Mouse (Mus musculus) lung, embryonic 14.5 days (tissue): ENCODE data around the gene Cypt2. TPM values are rescaled to one million over a fixed set of nuclear protein-coding genes. Genes with fewer than 3 reads are reported as not detected.
"Not testable (repeated sequence)": the region's sequence is repeated elsewhere in the genome, so short reads cannot be mapped to it uniquely, and the experiment has no call there.

Experiments
- ATAC-seq: fragments of 200-750 bp; cut with Nextera tagmentation; 2 replicates; pipeline ENCODE4 v1.8.0; 2017; ENCODE audit warnings: mild to moderate bottlenecking, moderate TSS enrichment, moderate library complexity; ENCODE audit not compliant: insufficient read depth
- DNase-seq: peaks from one replicate; pipeline ENCODE4 v3.0.0-alpha.2; 2015
- H3K27ac ChIP-seq: fragments of 300-500 bp; sonication (generic); 2 replicates; pipeline ENCODE4 v1.5.1; 2014; ENCODE audit warnings: low read depth, mild to moderate bottlenecking, moderate library complexity
- H3K27me3 ChIP-seq: fragments of 300-500 bp; sonication (generic); 2 replicates; pipeline ENCODE4 v1.6.1; 2014; ENCODE audit warnings: low read length, control low read depth; ENCODE audit not compliant: insufficient read depth
- H3K36me3 ChIP-seq: fragments of 300-500 bp; sonication (generic); 2 replicates; pipeline ENCODE4 v1.6.1; 2014; ENCODE audit warnings: control low read depth; ENCODE audit not compliant: insufficient read depth
- H3K4me1 ChIP-seq: fragments of 300-500 bp; sonication (generic); 2 replicates; pipeline ENCODE4 v1.6.1; 2014; ENCODE audit warnings: antibody characterized with exemption, control low read depth; ENCODE audit not compliant: insufficient read depth
- H3K4me2 ChIP-seq: fragments of 300-500 bp; sonication (generic); 2 replicates; pipeline ENCODE4 v1.6.1; 2014; ENCODE audit warnings: mild to moderate bottlenecking
- H3K4me3 ChIP-seq: fragments of 300-500 bp; sonication (generic); 2 replicates; pipeline ENCODE4 v1.5.1; 2014; ENCODE audit warnings: low read depth, low read length
- H3K9ac ChIP-seq: fragments of 300-500 bp; sonication (generic); 2 replicates; pipeline ENCODE4 v1.6.1; 2014
- H3K9me3 ChIP-seq: fragments of 300-500 bp; sonication (generic); 2 replicates; pipeline ENCODE4 v1.6.1; 2016; ENCODE audit warnings: low read depth, low read length, control low read depth
- CTCF ChIP-seq: IDR thresholded peaks from 2 replicates; pipeline ENCODE4 v1.5.1; 2016; ENCODE audit warnings: antibody characterized with exemption, low read depth
- whole genome bisulfite sequencing: fragments of 180-500 bp; shearing (Covaris S2); extraction: QIAGEN DNeasy Blood & Tissue Kit; methylation state at CpG from one replicate; pipeline ENCODE4 v1.1.7; 2014; 5-methylcytosine and 5-hydroxymethylcytosine counted together
- polyA plus RNA-seq: library from polyadenylated mRNA; unstranded; fragments of >200 nt; fragmentation: Nextera tagmentation; extraction: Ambion mirVana; gene quantifications from 2 replicates; pipeline ENCODE4 v1.2.1, GENCODE M21; 2014

Gene Cypt2
- not detected in 2 replicates for polyA plus RNA-seq

DNA sequence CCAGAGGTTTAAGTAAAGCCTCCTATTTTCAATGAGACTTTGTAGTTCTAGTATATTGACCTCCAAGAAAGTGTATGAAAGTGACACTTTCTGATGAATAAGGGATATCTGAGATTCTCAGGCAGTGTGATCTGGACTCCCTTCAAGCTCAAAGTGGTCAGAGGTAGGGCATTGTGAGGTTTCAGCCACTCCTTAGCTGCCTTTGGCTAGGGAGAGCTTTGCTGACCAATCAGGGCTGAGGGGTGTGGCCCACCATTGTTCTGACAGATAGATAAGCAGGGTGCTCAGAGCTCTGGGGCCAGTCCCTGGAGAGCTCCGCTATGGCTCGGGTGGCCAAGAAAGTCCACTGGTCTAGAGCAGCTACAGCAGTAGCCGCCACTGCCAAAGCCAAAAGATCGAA lies at the start of gene Cypt2:
Gene Cypt2 (plus strand): TSS at position 301 of the 400 bp plus-strand sequence.
- DNase-seq, H3K4me2 ChIP-seq, H3K36me3 ChIP-seq, H3K9ac ChIP-seq, ATAC-seq, H3K4me3 ChIP-seq, H3K4me1 ChIP-seq, H3K27ac ChIP-seq, H3K27me3 ChIP-seq, H3K9me3 ChIP-seq: not testable (repeated sequence)
- WGBS = 87% methylated on average over 4 of the region's 4 CpGs

DNA sequence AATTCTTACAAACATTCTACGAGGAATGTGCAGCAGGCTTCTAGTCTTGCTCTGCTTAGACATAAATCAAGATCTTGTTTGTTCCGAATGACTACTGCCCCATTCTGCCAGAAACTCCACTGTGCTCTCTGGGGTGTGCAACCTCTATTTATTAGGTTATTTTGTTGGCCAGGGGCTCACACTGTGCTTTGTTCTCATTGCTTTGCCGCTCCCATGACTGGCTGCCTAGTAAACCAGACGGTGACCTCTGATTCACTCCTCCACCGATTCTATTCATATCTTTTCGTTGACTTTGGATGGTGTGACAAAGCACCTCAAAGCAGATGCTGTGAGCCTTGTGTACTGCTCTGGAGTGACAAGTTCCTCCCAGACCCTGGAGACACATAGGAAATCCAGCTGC lies 46.7 kb downstream of the Cypt2 start:
- no peaks in the 10 kb centered on the region for H3K36me3 ChIP-seq
- WGBS = 77% methylated on average over 6 of the region's 6 CpGs
- no peak overlapping the region for H3K9ac ChIP-seq
- no peak overlapping the region for H3K27ac ChIP-seq
- no peaks in the 10 kb centered on the region for H3K9me3 ChIP-seq
- no peaks in the 10 kb centered on the region for H3K27me3 ChIP-seq
- ATAC-seq (no peak), DNase-seq (no peak)
- no peaks in the 10 kb centered on the region for H3K4me1 ChIP-seq
- no peak overlapping the region for H3K4me3 ChIP-seq
- H3K4me2 ChIP-seq = no peak overlapping the region
- TF ChIP-seq CTCF = no peak
